Mouse (Mus musculus) gastrocnemius, postnatal 14 days (tissue): Measurements from ENCODE around the gene Tsx. TPM values are rescaled to one million over a fixed set of nuclear protein-coding genes. Genes with fewer than 3 reads are reported as not detected.

Experiments
- DNase-seq: peaks from one replicate; pipeline ENCODE4 v3.0.0; 2021; ENCODE audit warnings: mixed read lengths
- intact Hi-C: fragments of 180-260 bp; cut with DNase I; formaldehyde crosslinking; loops from one replicate; pipeline ENCODE4 v1.15.1; 2025; ENCODE audit warnings: low total_unique reads
- total RNA-seq, 2 experiments: library from RNA; stranded (reverse); gene quantifications; 2 replicates each; pipeline ENCODE4 v1.2.3; 2021

Tsx gene
- total RNA-seq, 2 experiments from 2014 or later: not detected

- no peak for DNase-seq
- intact Hi-C loops: no loop called here
These were observed 54.7 kb downstream of the Tsx start for GRCm38 (mm10) chrX:103468998-103469397.

- DNase-seq: no peak
- intact Hi-C loops: no loop called here
These were observed 58.1 kb downstream of the Tsx start for GRCm38 (mm10) chrX:103472346-103472745.

Other genes starting within 250 kb of the Tsx start
- gene Nap1l2, start 227.8 kb upstream of the Tsx start, total RNA-seq: not detected
- not detected for gene Cdx4, start 93.1 kb upstream of the Tsx start, total RNA-seq
- gene Chic1, start 58.0 kb upstream of the Tsx start, total RNA-seq: under 1 TPM; 0.55 to 0.62 TPM
- not detected for gene Gm26992, start 7.5 kb downstream of the Tsx start, total RNA-seq
- not detected for gene Zcchc13, start 216.1 kb downstream of the Tsx start, total RNA-seq